Mouse (Mus musculus): Measurements from ENCODE around the gene Tbc1d1. TPM values are rescaled to one million over a fixed set of nuclear protein-coding genes. Genes with fewer than 3 reads are reported as not detected.
A peak's percentile ranks its signal among the peaks of the same experiment; 100 is the strongest.

Gene Tbc1d1
- polyA plus RNA-seq, 1 experiment from 2014 or later = 11.6 TPM

GRCm38 (mm10) chr5:64265145-64265544 is 109.0 kb downstream of the Tbc1d1 start:
- DNase-seq (ENCODE audit: low spot score) = peak; percentile 53
- Histone ChIP-seq H3K9me3 (replicated peaks; ENCODE audit: control insufficient read depth, low read length) (no peaks in the 10 kb centered on the region), H3K4me2 (ENCODE audit: low read length) (no peak overlapping the region), H3K4me1 (ENCODE audit: control insufficient read depth, insufficient read depth, low read length) (no peaks in the 10 kb centered on the region), H3K27ac (ENCODE audit: low read depth, low read length) (no peak overlapping the region), H3K9ac (ENCODE audit: low read length) (no peak overlapping the region), H3K4me3 (ENCODE audit: low read depth, low read length) (no peak overlapping the region), H3K36me3 (ENCODE audit: control insufficient read depth, insufficient read depth, low read length) (no peaks in the 10 kb centered on the region), H3K27me3 (replicated peaks; ENCODE audit: control insufficient read depth, insufficient read depth, low read length) (no peaks in the 10 kb centered on the region)
- ATAC-seq = peak; percentile 48; the same call in 1 of the 2 replicates
- 17% methylated on average over 3 of the region's 3 CpGs for WGBS

- ATAC-seq (no peak), DNase-seq (ENCODE audit: low spot score) (no peak)
- no peaks in the 10 kb centered on the region for H3K4me1 ChIP-seq (ENCODE audit: control insufficient read depth, insufficient read depth, low read length)
- H3K27ac ChIP-seq (ENCODE audit: low read depth, low read length) = no peak overlapping the region
- H3K9me3 ChIP-seq (replicated peaks; ENCODE audit: control insufficient read depth, low read length) = no peaks in the 10 kb centered on the region
- no peak overlapping the region for H3K9ac ChIP-seq (ENCODE audit: low read length)
- no peak overlapping the region for H3K4me3 ChIP-seq (ENCODE audit: low read depth, low read length)
- no peaks in the 10 kb centered on the region for H3K27me3 ChIP-seq (replicated peaks; ENCODE audit: control insufficient read depth, insufficient read depth, low read length)
- H3K36me3 ChIP-seq (ENCODE audit: control insufficient read depth, insufficient read depth, low read length) = peaks cover under 1% of the 10 kb centered on the region; the same call in 1 of the 2 replicates
- H3K4me2 ChIP-seq (ENCODE audit: low read length) = no peak overlapping the region
- WGBS = 90% methylated on average over 3 of the region's 3 CpGs
Observed at GRCm38 (mm10) chr5:64265906-64266305, 109.8 kb downstream of the Tbc1d1 start.

- WGBS = 96% methylated on average over 2 of the region's 2 CpGs
- no peak overlapping the region for H3K9ac ChIP-seq (ENCODE audit: low read length)
- H3K27me3 ChIP-seq (replicated peaks; ENCODE audit: control insufficient read depth, insufficient read depth, low read length) = no peaks in the 10 kb centered on the region
- H3K9me3 ChIP-seq (replicated peaks; ENCODE audit: control insufficient read depth, low read length) = no peaks in the 10 kb centered on the region
- peaks cover 5% of the 10 kb centered on the region; the same call in 1 of the 2 replicates for H3K36me3 ChIP-seq (ENCODE audit: control insufficient read depth, insufficient read depth, low read length)
- no peak overlapping the region for H3K4me2 ChIP-seq (ENCODE audit: low read length)
- no peak overlapping the region for H3K4me3 ChIP-seq (ENCODE audit: low read depth, low read length)
- no peak overlapping the region for H3K27ac ChIP-seq (ENCODE audit: low read depth, low read length)
- DNase-seq (ENCODE audit: low spot score) = no peak
- H3K4me1 ChIP-seq (ENCODE audit: control insufficient read depth, insufficient read depth, low read length) = no peaks in the 10 kb centered on the region
- ATAC-seq = no peak
Observed at GRCm38 (mm10) chr5:64266534-64266933, 110.4 kb downstream of the Tbc1d1 start.

- no peak for ATAC-seq
- no peaks in the 10 kb centered on the region for H3K9me3 ChIP-seq (replicated peaks; ENCODE audit: control insufficient read depth, low read length)
- H3K4me3 ChIP-seq (ENCODE audit: low read depth, low read length) = no peak overlapping the region
- peaks cover 5% of the 10 kb centered on the region; the same call in 1 of the 2 replicates for H3K36me3 ChIP-seq (ENCODE audit: control insufficient read depth, insufficient read depth, low read length)
- H3K27ac ChIP-seq (ENCODE audit: low read depth, low read length) = no peak overlapping the region
- H3K27me3 ChIP-seq (replicated peaks; ENCODE audit: control insufficient read depth, insufficient read depth, low read length) = no peaks in the 10 kb centered on the region
- H3K9ac ChIP-seq (ENCODE audit: low read length) = no peak overlapping the region
- 87% methylated on average over 9 of the region's 9 CpGs for WGBS
- no peaks in the 10 kb centered on the region for H3K4me1 ChIP-seq (ENCODE audit: control insufficient read depth, insufficient read depth, low read length)
- H3K4me2 ChIP-seq (ENCODE audit: low read length) = no peak overlapping the region
- DNase-seq (ENCODE audit: low spot score) = no peak
Observed at GRCm38 (mm10) chr5:64267279-64267678, 111.2 kb downstream of the Tbc1d1 start.

- H3K36me3 ChIP-seq (ENCODE audit: control insufficient read depth, insufficient read depth, low read length) = peaks cover 5% of the 10 kb centered on the region; the same call in 1 of the 2 replicates
- no peak overlapping the region for H3K4me2 ChIP-seq (ENCODE audit: low read length)
- H3K9me3 ChIP-seq (replicated peaks; ENCODE audit: control insufficient read depth, low read length) = no peaks in the 10 kb centered on the region
- no peaks in the 10 kb centered on the region for H3K27me3 ChIP-seq (replicated peaks; ENCODE audit: control insufficient read depth, insufficient read depth, low read length)
- 15% methylated on average over 7 of the region's 7 CpGs for WGBS
- H3K9ac ChIP-seq (ENCODE audit: low read length) = no peak overlapping the region
- no peak overlapping the region for H3K4me3 ChIP-seq (ENCODE audit: low read depth, low read length)
- ATAC-seq (peak; percentile 16; the same call in 1 of the 2 replicates), DNase-seq (ENCODE audit: low spot score) (no peak)
- H3K4me1 ChIP-seq (ENCODE audit: control insufficient read depth, insufficient read depth, low read length) = no peaks in the 10 kb centered on the region
- H3K27ac ChIP-seq (ENCODE audit: low read depth, low read length) = no peak overlapping the region
Observed at GRCm38 (mm10) chr5:64269669-64270068, 113.6 kb downstream of the Tbc1d1 start.

- no peak overlapping the region for H3K9ac ChIP-seq (ENCODE audit: low read length)
- ATAC-seq (no peak), DNase-seq (ENCODE audit: low spot score) (no peak)
- H3K4me3 ChIP-seq (ENCODE audit: low read depth, low read length) = no peak overlapping the region
- no peak overlapping the region for H3K27ac ChIP-seq (ENCODE audit: low read depth, low read length)
- H3K36me3 ChIP-seq (ENCODE audit: control insufficient read depth, insufficient read depth, low read length) = peaks cover 16% of the 10 kb centered on the region
- H3K27me3 ChIP-seq (replicated peaks; ENCODE audit: control insufficient read depth, insufficient read depth, low read length) = no peaks in the 10 kb centered on the region
- H3K4me1 ChIP-seq (ENCODE audit: control insufficient read depth, insufficient read depth, low read length) = no peaks in the 10 kb centered on the region
- no peak overlapping the region for H3K4me2 ChIP-seq (ENCODE audit: low read length)
- no peaks in the 10 kb centered on the region for H3K9me3 ChIP-seq (replicated peaks; ENCODE audit: control insufficient read depth, low read length)
- 87% methylated on average over 1 of the region's 1 CpGs for WGBS
Observed at GRCm38 (mm10) chr5:64273517-64273916, 117.4 kb downstream of the Tbc1d1 start.

GRCm38 (mm10) chr5:64274296-64274695 is 118.2 kb downstream of the Tbc1d1 start:
- ATAC-seq (no peak), DNase-seq (ENCODE audit: low spot score) (no peak)
- Histone ChIP-seq H3K9ac (ENCODE audit: low read length) (no peak overlapping the region), H3K9me3 (replicated peaks; ENCODE audit: control insufficient read depth, low read length) (no peaks in the 10 kb centered on the region), H3K27me3 (replicated peaks; ENCODE audit: control insufficient read depth, insufficient read depth, low read length) (no peaks in the 10 kb centered on the region), H3K27ac (ENCODE audit: low read depth, low read length) (no peak overlapping the region), H3K4me1 (ENCODE audit: control insufficient read depth, insufficient read depth, low read length) (no peaks in the 10 kb centered on the region), H3K36me3 (ENCODE audit: control insufficient read depth, insufficient read depth, low read length) (peaks cover 20% of the 10 kb centered on the region), H3K4me2 (ENCODE audit: low read length) (no peak overlapping the region), H3K4me3 (ENCODE audit: low read depth, low read length) (no peak overlapping the region)
- 67% methylated on average over 9 of the region's 9 CpGs for WGBS

- Histone ChIP-seq H3K27me3 (replicated peaks; ENCODE audit: control insufficient read depth, insufficient read depth, low read length) (no peaks in the 10 kb centered on the region), H3K27ac (ENCODE audit: low read depth, low read length) (no peak overlapping the region), H3K9me3 (replicated peaks; ENCODE audit: control insufficient read depth, low read length) (no peaks in the 10 kb centered on the region), H3K36me3 (ENCODE audit: control insufficient read depth, insufficient read depth, low read length) (peaks cover 20% of the 10 kb centered on the region), H3K4me3 (ENCODE audit: low read depth, low read length) (no peak overlapping the region), H3K4me1 (ENCODE audit: control insufficient read depth, insufficient read depth, low read length) (no peaks in the 10 kb centered on the region), H3K4me2 (ENCODE audit: low read length) (no peak overlapping the region), H3K9ac (ENCODE audit: low read length) (no peak overlapping the region)
- ATAC-seq (peak; percentile 82), DNase-seq (ENCODE audit: low spot score) (peak; percentile 76)
- 28% methylated on average over 17 of the region's 17 CpGs for WGBS
Observed at GRCm38 (mm10) chr5:64274738-64275451, 118.8 kb downstream of the Tbc1d1 start.

GRCm38 (mm10) chr5:64277646-64278191 is 121.6 kb downstream of the Tbc1d1 start:
- no peak overlapping the region for H3K4me3 ChIP-seq (ENCODE audit: low read depth, low read length)
- DNase-seq (ENCODE audit: low spot score) (no peak), ATAC-seq (no peak)
- H3K9ac ChIP-seq (ENCODE audit: low read length) = no peak overlapping the region
- H3K27ac ChIP-seq (ENCODE audit: low read depth, low read length) = no peak overlapping the region
- H3K4me1 ChIP-seq (ENCODE audit: control insufficient read depth, insufficient read depth, low read length) = no peaks in the 10 kb centered on the region
- H3K27me3 ChIP-seq (replicated peaks; ENCODE audit: control insufficient read depth, insufficient read depth, low read length) = no peaks in the 10 kb centered on the region
- no peak overlapping the region for H3K4me2 ChIP-seq (ENCODE audit: low read length)
- H3K36me3 ChIP-seq (ENCODE audit: control insufficient read depth, insufficient read depth, low read length) = peaks cover 37% of the 10 kb centered on the region
- no peaks in the 10 kb centered on the region for H3K9me3 ChIP-seq (replicated peaks; ENCODE audit: control insufficient read depth, low read length)
- 91% methylated on average over 7 of the region's 7 CpGs for WGBS
